Mouse (Mus musculus) bone marrow macrophage, adult 2 months (primary cell): ENCODE data around the gene Krtap19-2. TPM values are rescaled to one million over a fixed set of nuclear protein-coding genes. Genes with fewer than 3 reads are reported as not detected.

Experiments used
- H3K27ac ChIP-seq: 2 replicates; pipeline ENCODE4 v1.5.1; 2012; ENCODE audit warnings: low read depth, low read length; ENCODE audit not compliant: insufficient read depth
- H3K4me1 ChIP-seq: 2 replicates; pipeline ENCODE4 v1.6.1; 2012; ENCODE audit warnings: low read length; ENCODE audit not compliant: control insufficient read depth, insufficient read depth
- H3K4me3 ChIP-seq: 2 replicates; pipeline ENCODE4 v1.5.1; 2012; ENCODE audit warnings: mild to moderate bottlenecking, low read length, moderate library complexity; ENCODE audit not compliant: insufficient read depth
- CTCF ChIP-seq: IDR thresholded peaks from 2 replicates; pipeline ENCODE4 v1.5.1; 2012; ENCODE audit warnings: low read depth, mild to moderate bottlenecking, low read length, moderate library complexity
- POLR2A ChIP-seq: IDR thresholded peaks from 2 replicates; pipeline ENCODE4 v1.6.1; 2012; ENCODE audit warnings: mild to moderate bottlenecking, low read depth, low read length, borderline replicate concordance
- polyA plus RNA-seq: library from polyadenylated mRNA; stranded (reverse); fragments of >200 nt; gene quantifications from 2 replicates; pipeline ENCODE4 v1.2.4, GENCODE M21; 2012; ENCODE audit not compliant: missing spikeins, insufficient read depth, insufficient read length

Krtap19-2 gene
- not detected in 2 replicates for polyA plus RNA-seq

DNA sequence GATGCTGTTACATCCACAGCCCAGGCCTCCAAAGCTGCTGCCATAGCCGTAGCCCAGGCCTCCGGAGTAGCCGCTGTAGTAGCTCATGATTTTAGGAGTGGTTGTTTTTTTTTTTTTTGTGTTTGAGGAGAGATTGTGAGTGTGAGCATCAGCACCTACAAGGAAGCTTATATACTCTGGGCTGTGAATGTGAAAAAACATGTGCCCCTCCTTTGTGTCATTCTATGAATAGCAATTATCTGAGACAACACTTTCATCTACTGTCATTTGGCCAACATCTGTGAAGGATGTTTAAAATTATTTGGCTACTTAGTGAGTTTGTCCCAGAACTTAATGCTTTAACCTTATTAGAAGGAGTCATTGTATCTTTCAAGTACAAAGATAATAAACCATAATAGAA, at the start of gene Krtap19-2:
Krtap19-2 (minus strand) TSS at position 101 of the 400 bp plus-strand sequence.
- Histone ChIP-seq H3K4me1 (no peaks in the 10 kb centered on the region), H3K4me3 (no peak within 1 kb of the TSS), H3K27ac (no peak within 1 kb of the TSS)
- TF ChIP-seq CTCF (no peak), POLR2A (no peak)

DNA sequence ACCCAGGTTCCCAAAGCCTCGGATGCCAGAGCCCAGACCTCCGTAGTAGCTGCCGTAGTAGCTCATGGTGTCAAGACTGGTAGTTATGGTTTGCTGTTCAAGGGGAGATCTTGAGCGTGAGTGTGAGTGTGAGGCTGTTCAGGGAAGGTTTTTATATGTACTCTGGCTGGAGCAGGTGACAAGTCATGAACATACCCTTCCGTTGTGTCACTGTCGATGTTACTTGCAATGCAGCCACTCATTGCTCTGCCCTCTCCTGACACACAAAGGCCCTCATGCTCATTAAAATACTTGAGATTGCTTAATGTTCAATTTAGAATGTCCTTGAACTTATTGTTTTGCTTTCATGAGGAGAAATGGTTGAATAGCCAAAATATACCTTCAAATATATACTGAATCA, 22.3 kb upstream of the Krtap19-2 start, which contains the start of gene Krtap19-5:
Krtap19-5 (minus strand) TSS at position 101 of the 400 bp plus-strand sequence.
- no peak for TF ChIP-seq CTCF
- TF ChIP-seq POLR2A: no peak
- Histone ChIP-seq H3K4me1 (no peaks in the 10 kb centered on the region), H3K27ac (no peak within 1 kb of the TSS), H3K4me3 (no peak within 1 kb of the TSS)

DNA sequence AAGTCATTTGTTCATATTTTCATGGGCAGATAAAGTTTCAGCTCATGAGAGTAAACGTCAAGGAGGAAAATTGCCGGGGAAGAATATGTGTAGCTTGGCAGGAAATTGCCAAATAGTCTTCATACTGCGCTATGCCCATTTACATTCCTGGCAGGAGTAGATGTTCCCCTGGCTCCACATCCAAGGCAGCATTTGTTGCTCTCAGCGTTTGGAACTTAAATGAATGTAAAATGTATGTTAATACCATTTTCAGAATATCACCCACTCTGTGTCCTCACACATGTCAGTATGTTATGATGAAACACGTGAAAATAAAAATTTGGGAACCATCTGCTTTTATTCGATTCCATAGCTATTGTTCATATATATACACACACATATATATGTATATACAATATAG, 12.8 kb upstream of the Krtap19-2 start:
- TF ChIP-seq POLR2A: no peak
- no peak for TF ChIP-seq CTCF

DNA sequence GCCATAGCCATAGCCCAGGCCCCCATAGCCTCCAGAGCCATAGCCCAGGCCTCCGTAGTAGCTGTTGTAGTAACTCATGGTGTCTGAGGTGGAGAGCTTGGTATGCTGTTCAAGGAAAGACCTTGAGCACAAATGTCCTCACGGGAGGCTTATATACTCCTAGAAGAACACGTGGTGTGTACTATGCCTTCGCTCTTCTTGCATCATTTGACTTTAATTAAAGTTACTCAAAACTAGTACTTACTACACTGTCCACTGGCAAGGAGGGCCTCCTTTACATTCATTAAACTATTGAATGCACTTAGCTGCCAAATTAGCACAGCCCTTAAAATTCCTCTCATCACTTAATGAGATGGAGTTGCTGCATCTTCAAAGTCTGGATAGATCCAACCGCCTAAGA, 10.9 kb upstream of the Krtap19-2 start, which contains the start of gene Krtap19-4:
Krtap19-4 (minus strand) TSS at position 101 of the 400 bp plus-strand sequence.
- Histone ChIP-seq H3K4me3 (no peak within 1 kb of the TSS), H3K27ac (no peak within 1 kb of the TSS), H3K4me1 (no peaks in the 10 kb centered on the region)
- TF ChIP-seq CTCF (no peak), POLR2A (no peak)

More for the DNA sequence above, 12.8 kb upstream of the Krtap19-2 start:
- no peak overlapping the region for H3K4me3 ChIP-seq
- H3K27ac ChIP-seq: no peak overlapping the region
- H3K4me1 ChIP-seq: no peaks in the 10 kb centered on the region

DNA sequence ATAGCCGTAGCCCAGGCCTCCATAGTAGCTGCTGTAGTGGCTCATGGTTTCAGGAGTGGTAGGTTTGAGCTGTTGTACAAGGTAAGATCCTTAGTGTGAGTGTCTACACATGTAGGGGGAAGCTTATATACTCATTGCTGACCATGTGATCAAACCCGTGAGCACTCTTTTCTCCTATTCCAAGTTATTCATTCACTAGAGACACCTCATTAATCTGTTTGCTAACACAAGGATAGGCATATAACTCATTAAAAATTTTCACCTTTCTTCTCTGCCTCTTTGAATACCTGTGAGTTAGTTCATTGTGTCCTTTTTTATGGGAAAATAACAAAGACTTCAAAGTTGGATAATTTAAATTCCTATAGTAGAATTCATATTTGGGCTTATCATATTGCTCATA, 3.9 kb upstream of the Krtap19-2 start, which contains the start of gene Krtap19-3:
Krtap19-3 (minus strand) TSS at position 101 of the 400 bp plus-strand sequence.
- Histone ChIP-seq H3K27ac (no peak within 1 kb of the TSS), H3K4me3 (no peak within 1 kb of the TSS), H3K4me1 (no peaks in the 10 kb centered on the region)
- no peak for TF ChIP-seq POLR2A

DNA sequence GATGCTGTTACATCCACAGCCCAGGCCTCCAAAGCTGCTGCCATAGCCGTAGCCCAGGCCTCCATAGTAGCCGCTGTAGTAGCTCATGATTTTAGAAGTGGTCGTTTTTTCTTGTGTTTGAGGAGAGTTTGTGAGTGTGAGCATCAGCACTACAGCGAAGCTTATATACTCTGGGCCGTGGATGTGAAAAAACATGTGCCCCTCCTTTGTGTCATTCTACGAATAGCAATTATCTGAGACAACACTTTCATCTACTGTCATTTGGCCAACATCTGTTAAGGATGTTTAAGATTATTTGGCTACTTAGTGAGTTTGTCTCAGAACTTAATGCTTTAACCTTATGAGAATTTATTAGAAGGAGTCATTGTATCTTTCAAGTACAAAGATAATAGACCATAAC, 4.8 kb downstream of the Krtap19-2 start, which contains the start of gene Krtap19-1:
Krtap19-1 (minus strand) TSS at position 101 of the 400 bp plus-strand sequence.
- Histone ChIP-seq H3K4me3 (no peak within 1 kb of the TSS), H3K27ac (no peak within 1 kb of the TSS), H3K4me1 (no peaks in the 10 kb centered on the region)
- TF ChIP-seq CTCF: no peak
- TF ChIP-seq POLR2A: no peak

DNA sequence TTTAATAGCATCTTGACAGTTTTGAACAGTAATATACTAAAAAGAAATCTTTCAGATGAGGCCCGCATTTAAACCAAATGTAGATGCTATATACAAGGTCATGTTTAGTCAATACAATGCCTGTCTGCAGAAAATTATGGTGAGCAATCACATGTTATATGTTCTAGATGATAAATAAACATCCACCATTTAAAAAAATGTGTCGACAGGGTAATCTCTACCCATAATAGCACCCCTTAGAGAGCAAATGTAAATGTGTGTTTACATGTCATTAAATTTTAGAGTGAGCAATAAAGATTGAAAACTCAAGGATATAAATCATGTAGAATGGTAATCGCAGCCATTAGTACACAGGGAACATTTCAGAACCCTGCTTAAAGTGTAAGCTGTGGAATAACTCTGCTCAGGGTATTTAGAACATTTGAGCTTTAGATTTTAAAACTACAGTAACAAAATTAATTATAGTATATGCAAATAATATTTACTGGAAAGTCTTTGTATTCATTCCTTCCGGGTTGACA, 9.1 kb downstream of the Krtap19-2 start:
- Histone ChIP-seq H3K27ac (no peak overlapping the region), H3K4me1 (no peaks in the 10 kb centered on the region), H3K4me3 (no peak overlapping the region)
- TF ChIP-seq POLR2A (no peak), CTCF (no peak)

DNA sequence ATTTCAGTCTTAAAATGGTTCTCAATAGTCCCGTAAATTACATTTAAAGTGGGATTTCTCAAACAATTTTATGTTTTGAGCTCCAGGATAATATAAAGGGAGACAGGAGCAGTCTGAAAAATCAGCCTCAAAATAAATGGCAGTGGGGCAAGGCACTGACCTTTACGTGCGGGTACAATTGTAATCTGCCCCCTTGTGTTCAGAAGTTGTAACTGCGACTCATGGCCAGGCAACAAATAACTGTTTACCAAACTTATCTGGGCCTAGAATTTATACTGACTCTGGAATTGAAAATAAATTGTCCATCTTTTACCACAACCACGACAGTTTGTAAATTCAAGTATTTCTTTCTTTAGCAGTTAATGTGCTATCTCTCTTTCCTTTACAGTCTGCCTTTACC, 22.6 kb downstream of the Krtap19-2 start:
- TF ChIP-seq CTCF: no peak
- no peak for TF ChIP-seq POLR2A
- H3K27ac ChIP-seq: no peak overlapping the region

DNA sequence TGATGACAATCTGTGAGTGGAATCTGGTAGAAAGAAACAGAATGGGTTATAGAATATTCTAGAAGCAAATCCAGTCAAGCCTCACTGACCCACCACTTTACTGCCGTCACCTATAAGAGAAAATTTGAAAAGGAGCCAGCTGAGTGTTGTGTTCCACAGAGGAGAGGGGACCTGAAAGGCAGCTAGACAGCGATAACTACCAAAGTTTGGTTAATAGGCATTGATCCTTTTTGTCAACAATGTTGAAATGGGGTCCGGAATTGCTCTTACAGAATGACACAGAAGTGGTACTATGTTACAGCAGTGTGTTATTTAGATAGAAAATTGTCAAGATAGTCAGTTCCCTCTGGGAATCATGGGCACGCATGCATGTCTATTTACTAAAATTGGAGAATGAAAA, 25.5 kb downstream of the Krtap19-2 start:
- H3K27ac ChIP-seq: no peak overlapping the region
- TF ChIP-seq POLR2A (no peak), CTCF (no peak)

More for the DNA sequence above, 22.6 kb downstream of the Krtap19-2 start:
- H3K4me1 ChIP-seq: no peaks in the 10 kb centered on the region
- H3K4me3 ChIP-seq: no peak overlapping the region

DNA sequence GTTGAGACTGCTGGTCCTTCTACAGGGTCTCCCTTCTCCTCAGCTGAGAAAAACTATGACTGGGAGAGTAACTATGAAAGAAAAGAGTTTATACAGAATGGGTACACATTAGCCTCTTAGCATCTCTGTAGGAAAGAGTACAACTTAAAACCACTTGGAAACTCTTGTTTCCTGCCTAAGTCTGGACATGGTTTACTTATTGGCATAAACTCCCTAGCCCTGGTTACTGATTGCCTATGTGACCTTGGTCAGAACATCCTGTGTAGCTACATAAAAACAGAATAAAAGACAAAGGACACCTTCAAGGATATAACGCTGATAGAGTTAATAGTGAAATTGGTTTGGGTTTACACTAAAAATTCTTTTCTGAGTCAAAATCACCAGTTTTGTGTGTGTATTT, 26.7 kb downstream of the Krtap19-2 start:
- Histone ChIP-seq H3K27ac (no peak overlapping the region), H3K4me3 (no peak overlapping the region), H3K4me1 (no peaks in the 10 kb centered on the region)
- TF ChIP-seq POLR2A (no peak), CTCF (no peak)

More for the DNA sequence above, 25.5 kb downstream of the Krtap19-2 start:
- Histone ChIP-seq H3K4me1 (no peaks in the 10 kb centered on the region), H3K4me3 (no peak overlapping the region)
